Mouse (Mus musculus) kidney, embryonic 16.5 days (tissue): ENCODE results near the gene Gdpd5. TPM values are rescaled to one million over a fixed set of nuclear protein-coding genes. Genes with fewer than 3 reads are reported as not detected.
A peak's percentile ranks its signal among the peaks of the same experiment; 100 is the strongest.

Experiments used
- ATAC-seq: fragments of 200-750 bp; cut with Nextera tagmentation; 2 replicates; pipeline ENCODE4 v1.8.0; 2017; ENCODE audit warnings: moderate TSS enrichment; ENCODE audit not compliant: low FRiP score, low TSS enrichment
- H3K27ac ChIP-seq: fragments of 300-500 bp; sonication (generic); 2 replicates; pipeline ENCODE4 v1.5.1; 2014; ENCODE audit warnings: low read length
- H3K27me3 ChIP-seq: fragments of 300-500 bp; sonication (generic); 2 replicates; pipeline ENCODE4 v1.6.1; 2014; ENCODE audit warnings: low read length, control low read depth, mixed read lengths; ENCODE audit not compliant: insufficient read depth
- H3K36me3 ChIP-seq: fragments of 300-500 bp; sonication (generic); 2 replicates; pipeline ENCODE4 v1.6.1; 2014; ENCODE audit warnings: low read length, control low read depth, mixed read lengths; ENCODE audit not compliant: insufficient read depth
- H3K4me1 ChIP-seq: fragments of 300-500 bp; sonication (generic); 2 replicates; pipeline ENCODE4 v1.6.1; 2014; ENCODE audit warnings: low read length, control low read depth, mixed read lengths; ENCODE audit not compliant: insufficient read depth
- H3K4me2 ChIP-seq: fragments of 300-500 bp; sonication (generic); replicated peaks from 2 replicates; pipeline ENCODE4 v1.6.1; 2014; ENCODE audit warnings: low read depth, low read length
- H3K4me3 ChIP-seq: fragments of 300-500 bp; sonication (generic); 2 replicates; pipeline ENCODE4 v1.5.1; 2014; ENCODE audit warnings: mild to moderate bottlenecking, low read length
- H3K9ac ChIP-seq: fragments of 300-500 bp; sonication (generic); replicated peaks from 2 replicates; pipeline ENCODE4 v1.6.1; 2014; ENCODE audit warnings: low read length
- H3K9me3 ChIP-seq: fragments of 300-500 bp; sonication (generic); 2 replicates; pipeline ENCODE4 v1.6.1; 2016; ENCODE audit warnings: low read length, control low read depth
- WGBS: fragments of 180-500 bp; shearing (Covaris S2); extraction: QIAGEN DNeasy Blood & Tissue Kit; methylation state at CpG from one replicate; pipeline ENCODE4 v1.1.7; 2014; 5-methylcytosine and 5-hydroxymethylcytosine counted together
- polyA plus RNA-seq: library from polyadenylated mRNA; unstranded; fragments of >200 nt; fragmentation: Nextera tagmentation; extraction: Ambion mirVana; gene quantifications from 2 replicates; pipeline ENCODE4 v1.2.1, GENCODE M21; 2015

Gene Gdpd5
- polyA plus RNA-seq, 1 experiment from 2014 or later: 20.5 TPM

DNA sequence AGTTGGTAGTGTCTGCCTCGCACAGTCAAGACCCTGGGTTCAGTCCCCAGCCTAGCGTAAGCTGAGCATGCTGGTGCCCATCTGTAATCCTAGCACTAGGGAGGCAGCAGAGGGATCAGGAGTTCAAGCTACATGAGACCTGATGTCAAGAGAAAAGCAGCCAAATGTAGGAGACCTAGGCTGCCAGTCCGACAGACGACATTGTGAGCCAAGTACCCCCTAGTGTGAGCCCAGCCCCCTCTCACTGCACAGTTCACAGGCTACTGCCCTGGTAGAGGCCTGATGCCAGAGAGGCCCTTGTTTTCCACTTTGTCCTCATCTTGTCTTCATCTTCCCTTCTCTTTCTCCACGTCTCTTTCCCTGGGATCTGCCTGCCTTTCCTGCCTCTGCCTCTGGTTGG is 66.1 kb downstream of the Gdpd5 start:
- H3K27me3 ChIP-seq: no peaks in the 10 kb centered on the region
- H3K4me3 ChIP-seq: no peak overlapping the region
- H3K4me1 ChIP-seq: peaks cover 5% of the 10 kb centered on the region; the same call in 1 of the 2 replicates
- no peaks in the 10 kb centered on the region for H3K9me3 ChIP-seq
- ATAC-seq: 0 out of 2 replicates have a peak, but pooled peaks have one; percentile 24
- no peak overlapping the region for H3K27ac ChIP-seq
- 50% methylated on average over 5 of the region's 5 CpGs for WGBS
- no peak overlapping the region for H3K9ac ChIP-seq
- no peak overlapping the region for H3K4me2 ChIP-seq
- no peaks in the 10 kb centered on the region for H3K36me3 ChIP-seq

DNA sequence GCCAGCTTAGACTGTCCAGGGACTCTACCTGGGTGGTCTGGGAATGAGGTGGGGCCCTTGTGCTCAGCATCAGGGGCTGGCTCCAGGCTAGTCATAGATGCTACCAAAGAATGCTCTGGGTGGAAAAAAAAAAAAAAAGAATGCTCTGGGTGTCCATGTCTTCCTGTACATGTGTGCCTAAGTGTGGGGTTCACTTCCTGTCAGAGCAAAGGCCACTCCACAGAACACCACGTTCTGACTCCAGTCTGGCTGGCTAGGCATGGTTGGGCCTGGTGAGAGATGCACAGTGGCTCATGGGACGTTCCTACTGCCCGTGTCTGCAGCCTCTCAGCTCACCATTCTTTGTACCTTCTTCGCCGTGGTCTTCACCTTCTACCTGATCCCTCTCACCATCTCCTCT is 67.4 kb downstream of the Gdpd5 start:
- Histone ChIP-seq H3K4me3 (no peak overlapping the region), H3K27me3 (no peaks in the 10 kb centered on the region), H3K36me3 (no peaks in the 10 kb centered on the region), H3K9me3 (no peaks in the 10 kb centered on the region), H3K27ac (no peak overlapping the region), H3K9ac (no peak overlapping the region), H3K4me2 (no peak overlapping the region), H3K4me1 (peaks cover 5% of the 10 kb centered on the region)
- WGBS: 64% methylated on average over 5 of the region's 5 CpGs
- ATAC-seq: no peak

DNA sequence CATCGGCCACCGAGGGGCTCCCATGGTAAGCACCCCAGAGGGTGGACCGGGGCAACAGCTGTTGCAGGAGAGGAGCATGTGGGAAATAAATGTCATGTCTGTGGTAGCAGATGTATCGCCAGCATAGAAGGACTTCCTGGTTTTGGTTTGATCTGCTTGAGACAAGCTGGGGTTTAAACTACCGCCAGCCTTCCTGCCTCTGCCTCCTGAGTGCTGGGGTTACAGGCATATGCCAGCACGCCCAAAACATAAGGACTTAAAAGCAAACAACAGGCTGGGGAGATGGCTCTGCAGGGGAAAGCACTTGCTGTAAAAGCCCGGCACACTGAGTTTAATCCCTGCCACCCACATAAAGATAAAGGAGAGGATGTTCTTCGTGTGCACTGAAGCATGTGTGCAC is 67.8 kb downstream of the Gdpd5 start:
- 65% methylated on average over 8 of the region's 8 CpGs for WGBS
- no peaks in the 10 kb centered on the region for H3K27me3 ChIP-seq
- no peaks in the 10 kb centered on the region for H3K9me3 ChIP-seq
- H3K27ac ChIP-seq: no peak overlapping the region
- no peak overlapping the region for H3K4me3 ChIP-seq
- peaks cover 9% of the 10 kb centered on the region for H3K4me1 ChIP-seq
- ATAC-seq: no peak
- no peak overlapping the region for H3K4me2 ChIP-seq
- no peak overlapping the region for H3K9ac ChIP-seq
- H3K36me3 ChIP-seq: no peaks in the 10 kb centered on the region

DNA sequence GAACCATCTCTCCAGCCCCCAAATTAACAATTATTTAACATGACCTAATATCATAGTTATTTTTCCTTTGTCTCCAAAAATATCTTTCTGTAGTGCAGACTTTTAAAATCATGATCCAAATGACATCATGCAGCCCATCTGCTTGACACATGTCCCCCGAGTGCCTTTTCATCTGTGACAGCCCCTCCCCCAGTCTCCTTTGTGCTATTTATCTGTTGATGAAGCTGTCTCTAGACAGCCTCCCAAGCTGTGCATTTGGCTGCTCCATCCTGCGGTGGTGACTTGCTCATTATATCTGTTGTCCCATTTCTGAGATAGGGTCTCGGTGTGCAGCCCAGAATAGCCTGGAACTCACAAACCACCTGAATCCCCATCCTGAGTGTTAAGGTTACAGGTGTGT is 68.5 kb downstream of the Gdpd5 start:
- Histone ChIP-seq H3K9me3 (no peaks in the 10 kb centered on the region), H3K9ac (no peak overlapping the region), H3K4me2 (no peak overlapping the region), H3K27me3 (no peaks in the 10 kb centered on the region), H3K36me3 (no peaks in the 10 kb centered on the region), H3K27ac (no peak overlapping the region), H3K4me3 (no peak overlapping the region), H3K4me1 (peaks cover 9% of the 10 kb centered on the region)
- 65% methylated on average over 3 of the region's 3 CpGs for WGBS
- no peak for ATAC-seq

DNA sequence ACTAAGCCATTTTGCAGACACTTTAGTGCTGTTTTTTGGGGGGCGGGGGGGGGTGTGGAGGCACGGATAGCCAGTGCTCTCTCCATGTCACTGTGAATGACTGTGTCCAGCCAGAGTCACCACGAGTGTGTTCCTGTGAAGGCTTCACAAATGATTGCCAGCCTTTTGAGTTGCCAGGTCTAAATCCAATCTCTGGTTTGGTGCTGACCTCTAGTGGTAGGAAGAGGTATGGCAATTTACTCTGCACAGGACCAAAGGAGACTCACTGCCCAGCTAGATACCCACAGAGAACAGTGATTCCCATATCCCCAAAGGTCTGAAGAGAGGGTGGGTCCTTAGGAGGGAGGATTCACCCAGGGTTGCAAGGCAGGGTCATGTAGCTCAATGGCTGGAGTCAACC is 69.5 kb downstream of the Gdpd5 start:
- no peak overlapping the region for H3K27ac ChIP-seq
- no peaks in the 10 kb centered on the region for H3K27me3 ChIP-seq
- H3K9me3 ChIP-seq: no peaks in the 10 kb centered on the region
- WGBS: 0% methylated on average over 3 of the region's 3 CpGs
- peaks cover 9% of the 10 kb centered on the region for H3K4me1 ChIP-seq
- H3K4me2 ChIP-seq: no peak overlapping the region
- H3K36me3 ChIP-seq: no peaks in the 10 kb centered on the region
- no peak overlapping the region for H3K9ac ChIP-seq
- no peak overlapping the region for H3K4me3 ChIP-seq
- ATAC-seq: peak; percentile 10

- peaks cover 9% of the 10 kb centered on the region for H3K4me1 ChIP-seq
- peak; percentile 20; the same call in 1 of the 2 replicates for ATAC-seq
- no peaks in the 10 kb centered on the region for H3K9me3 ChIP-seq
- H3K27me3 ChIP-seq: no peaks in the 10 kb centered on the region
- H3K27ac ChIP-seq: no peak overlapping the region
- H3K36me3 ChIP-seq: no peaks in the 10 kb centered on the region
- H3K4me2 ChIP-seq: no peak overlapping the region
- H3K4me3 ChIP-seq: no peak overlapping the region
- 58% methylated on average over 7 of the region's 7 CpGs for WGBS
- H3K9ac ChIP-seq: no peak overlapping the region
These were observed 71.6 kb downstream of the Gdpd5 start for GRCm38 (mm10) chr7:99452859-99453258.

DNA sequence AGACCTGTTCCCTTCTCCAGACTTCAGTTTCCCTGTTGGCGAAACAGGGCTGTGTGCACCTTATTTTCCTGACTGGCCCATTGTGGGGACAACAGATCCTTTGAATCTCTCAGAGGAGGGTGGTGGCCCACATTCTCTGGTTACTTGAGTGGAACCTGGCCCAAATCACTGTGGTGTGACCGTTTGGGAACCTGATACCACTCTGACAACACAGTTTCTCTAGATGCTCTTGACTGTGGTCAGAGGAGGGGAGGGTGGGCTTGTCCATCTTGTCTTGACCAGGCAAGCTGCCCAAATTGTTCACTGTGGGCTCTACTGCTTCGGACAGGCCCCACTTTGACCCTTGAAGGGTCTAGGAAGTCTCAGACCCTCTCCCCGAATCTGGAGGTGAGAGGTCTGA is 72.8 kb downstream of the Gdpd5 start:
- peak overlapping the region; percentile 64 for H3K27ac ChIP-seq
- H3K4me3 ChIP-seq: no peak overlapping the region
- peak; percentile 63; the same call in 1 of the 2 replicates for ATAC-seq
- no peaks in the 10 kb centered on the region for H3K27me3 ChIP-seq
- no peak overlapping the region for H3K9ac ChIP-seq
- H3K36me3 ChIP-seq: no peaks in the 10 kb centered on the region
- H3K9me3 ChIP-seq: no peaks in the 10 kb centered on the region
- peaks cover 15% of the 10 kb centered on the region for H3K4me1 ChIP-seq
- 45% methylated on average over 4 of the region's 4 CpGs for WGBS
- no peak overlapping the region for H3K4me2 ChIP-seq

- no peak for ATAC-seq
- 72% methylated on average over 8 of the region's 8 CpGs for WGBS
These were observed 77.6 kb downstream of the Gdpd5 start for GRCm38 (mm10) chr7:99458849-99459248.

DNA sequence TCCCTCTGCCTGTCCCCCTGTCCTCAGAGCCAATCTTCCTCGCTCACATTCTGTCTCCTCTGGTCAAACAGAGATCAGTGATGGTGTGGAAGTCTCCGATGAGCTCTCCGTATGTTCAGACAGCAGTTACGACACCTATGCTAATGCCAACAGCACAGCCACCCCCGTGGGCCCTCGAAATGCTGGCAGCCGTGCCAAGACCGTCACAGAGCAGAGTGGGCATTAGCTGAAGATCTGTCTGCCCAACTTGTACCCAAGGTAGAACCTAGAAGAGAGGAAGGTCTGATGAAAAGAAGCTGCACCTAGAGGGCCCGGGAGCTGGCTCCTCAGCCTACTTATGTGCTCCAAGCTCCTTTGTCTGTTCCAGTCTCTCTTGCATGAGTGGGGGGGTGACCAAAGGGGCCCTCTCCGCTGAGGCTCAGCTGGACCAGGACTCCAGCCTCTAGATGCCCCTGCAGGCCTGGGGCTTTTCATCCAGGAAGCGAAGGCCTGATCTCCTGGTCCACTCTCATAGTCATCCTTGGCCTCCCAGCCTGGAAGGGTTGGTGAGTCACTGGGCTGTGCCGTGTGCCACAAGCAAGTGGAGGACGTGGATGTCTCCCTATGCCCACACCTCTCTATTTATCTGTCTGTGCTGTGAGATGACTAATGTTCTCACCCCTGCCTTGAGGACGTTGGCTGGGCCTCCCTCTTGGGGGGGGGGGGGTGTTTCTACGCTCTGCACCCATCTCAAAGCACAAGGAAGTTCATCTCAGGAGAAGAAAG is 78.9 kb downstream of the Gdpd5 start:
- WGBS: 84% methylated on average over 15 of the region's 15 CpGs
- Histone ChIP-seq H3K4me3 (no peak overlapping the region), H3K27me3 (no peaks in the 10 kb centered on the region), H3K9me3 (peaks cover 4% of the 10 kb centered on the region; the same call in 1 of the 2 replicates), H3K36me3 (peaks cover 7% of the 10 kb centered on the region; the same call in 1 of the 2 replicates), H3K4me2 (no peak overlapping the region), H3K27ac (no peak overlapping the region; the same call in 1 of the 2 replicates), H3K9ac (no peak overlapping the region), H3K4me1 (peaks cover 17% of the 10 kb centered on the region)
- ATAC-seq: peak; percentile 20; the same call in 1 of the 2 replicates

More at GRCm38 (mm10) chr7:99458849-99459248, 77.6 kb downstream of the Gdpd5 start:
- no peaks in the 10 kb centered on the region for H3K27me3 ChIP-seq
- H3K4me3 ChIP-seq: no peak overlapping the region
- peaks cover 4% of the 10 kb centered on the region; the same call in 1 of the 2 replicates for H3K9me3 ChIP-seq
- H3K4me2 ChIP-seq: no peak overlapping the region
- H3K4me1 ChIP-seq: peaks cover 18% of the 10 kb centered on the region
- no peak overlapping the region for H3K27ac ChIP-seq
- H3K9ac ChIP-seq: no peak overlapping the region
- peaks cover 7% of the 10 kb centered on the region; the same call in 1 of the 2 replicates for H3K36me3 ChIP-seq

DNA sequence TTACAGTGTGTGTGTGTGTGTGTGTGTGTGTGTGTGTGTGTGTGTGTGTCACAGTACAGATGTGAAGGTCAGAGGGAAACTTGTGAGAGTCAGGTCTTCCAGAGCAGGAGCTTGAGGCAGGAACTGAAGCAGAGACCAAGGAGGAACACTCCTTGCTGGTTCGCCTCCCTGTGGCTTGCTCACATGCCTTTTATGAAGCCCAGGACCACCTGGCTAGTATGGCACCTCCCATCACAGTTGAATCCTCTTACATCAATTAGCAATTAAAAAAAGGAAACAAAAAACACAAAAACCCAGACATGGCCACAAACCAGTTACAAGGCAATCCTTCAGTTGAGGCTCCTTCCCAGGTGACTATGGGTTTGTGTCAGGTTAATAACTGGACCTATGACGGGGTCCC is 81.9 kb downstream of the Gdpd5 start:
- Histone ChIP-seq H3K4me3 (no peak overlapping the region), H3K9me3 (peaks cover 4% of the 10 kb centered on the region; the same call in 1 of the 2 replicates), H3K4me1 (peaks cover 38% of the 10 kb centered on the region), H3K36me3 (peaks cover 7% of the 10 kb centered on the region; the same call in 1 of the 2 replicates), H3K4me2 (no peak overlapping the region), H3K27ac (no peak overlapping the region), H3K9ac (no peak overlapping the region), H3K27me3 (no peaks in the 10 kb centered on the region)
- no peak for ATAC-seq
- WGBS: 89% methylated on average over 2 of the region's 2 CpGs
